Mouse (Mus musculus) NIH3T3 (cell line): ENCODE data around the gene Zfp800.

Experiments
- DNase-seq: peaks from one replicate; pipeline ENCODE4 v3.0.0-alpha.2; 2012; ENCODE audit warnings: low read depth

The Zfp800 gene

GRCm38 (mm10) chr6:28396051-28396852 is 1.6 kb downstream of the Zfp800 start:
- no peak for DNase-seq

DNA sequence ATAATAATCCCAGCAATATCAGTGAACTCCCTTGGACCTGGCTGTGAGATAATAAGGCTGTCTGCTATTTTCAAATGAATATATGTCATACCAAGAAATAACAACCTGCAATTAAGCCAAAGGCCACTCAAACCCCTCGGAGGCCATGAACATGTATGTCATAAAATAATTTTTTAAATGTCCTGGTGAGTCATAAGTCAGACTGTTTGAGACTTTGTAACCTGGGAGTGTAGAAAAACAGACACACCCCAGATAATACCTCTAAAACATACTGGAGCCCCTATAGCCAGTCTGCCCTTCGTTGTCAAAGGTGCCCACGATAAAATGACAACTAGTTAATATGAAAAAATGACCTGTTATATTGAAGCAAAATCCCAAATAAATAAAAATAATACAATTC is 8.8 kb downstream of the Zfp800 start:
- no peak for DNase-seq

- DNase-seq: no peak
Observed at GRCm38 (mm10) chr6:28385169-28385568, 12.6 kb downstream of the Zfp800 start.

DNA sequence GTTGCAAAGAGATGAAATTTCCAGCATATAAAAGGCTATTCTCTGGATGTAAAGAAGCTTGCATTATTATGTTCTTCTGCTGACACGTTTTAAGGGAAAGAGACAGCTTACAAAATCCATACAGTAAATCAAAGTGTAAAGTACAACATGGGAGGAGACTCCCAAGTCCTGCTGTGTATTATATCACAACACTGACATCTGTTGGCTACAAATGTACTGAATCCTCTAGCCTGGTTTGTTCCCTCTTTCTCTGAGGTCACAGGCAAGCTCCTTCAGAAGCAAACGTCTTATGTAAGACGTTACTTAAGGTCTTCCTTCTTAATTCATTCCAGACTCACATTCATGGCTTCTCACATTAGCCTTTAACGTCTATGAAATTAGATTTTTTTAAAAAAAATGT is 15.8 kb downstream of the Zfp800 start:
- peak; percentile 54 for DNase-seq

GRCm38 (mm10) chr6:28369966-28370683 is 27.7 kb downstream of the Zfp800 start:
- no peak for DNase-seq

DNA sequence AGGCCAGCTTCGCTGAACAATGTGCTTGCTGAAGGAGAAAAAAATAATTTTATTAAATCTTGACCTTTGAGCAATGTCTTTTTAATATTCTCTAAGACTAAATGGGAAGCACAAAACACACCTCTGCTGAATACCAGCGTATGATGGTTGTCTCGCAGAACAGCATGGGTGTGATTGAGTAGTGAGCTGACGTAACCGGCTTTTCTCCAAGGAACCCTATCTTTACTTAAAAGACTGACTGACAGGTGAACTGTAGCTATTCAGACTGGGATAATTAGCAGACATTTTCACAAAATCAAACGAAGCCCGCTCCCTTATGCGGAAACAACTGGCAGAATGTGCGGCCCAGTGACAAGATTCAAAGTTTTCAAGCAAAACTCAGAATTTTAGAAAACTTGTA is 30.2 kb downstream of the Zfp800 start:
- no peak for DNase-seq

GRCm38 (mm10) chr6:28351066-28351465 is 46.7 kb downstream of the Zfp800 start:
- DNase-seq: no peak

- DNase-seq: no peak
Observed at GRCm38 (mm10) chr6:28345677-28346076, 52.1 kb downstream of the Zfp800 start.

- peak; percentile 63 for DNase-seq
Observed at GRCm38 (mm10) chr6:28345181-28345580, 52.6 kb downstream of the Zfp800 start.

- DNase-seq: no peak
Observed at GRCm38 (mm10) chr6:28342863-28343262, 54.9 kb downstream of the Zfp800 start.

DNA sequence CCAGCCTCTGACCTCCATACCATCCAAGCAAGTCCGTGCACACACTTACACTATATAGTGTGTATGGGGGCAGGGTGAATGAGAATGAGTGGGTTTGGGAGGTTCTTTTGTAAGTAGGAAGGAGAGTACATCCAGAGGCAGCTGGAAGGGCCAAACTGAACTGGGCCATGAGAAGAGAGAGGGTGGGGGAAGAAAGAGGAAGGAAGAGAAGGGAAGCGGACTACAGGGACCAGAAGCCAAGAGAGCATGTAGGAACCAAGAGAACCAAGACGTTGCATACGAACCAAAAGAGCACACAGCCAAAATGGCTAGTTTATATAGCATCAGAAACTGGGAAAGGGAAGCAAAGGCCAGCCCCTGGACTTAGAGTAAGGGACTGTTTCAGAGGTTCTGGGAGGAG is 56.6 kb downstream of the Zfp800 start:
- no peak for DNase-seq

GRCm38 (mm10) chr6:28339410-28339809 is 58.4 kb downstream of the Zfp800 start:
- DNase-seq: peak; percentile 61

DNA sequence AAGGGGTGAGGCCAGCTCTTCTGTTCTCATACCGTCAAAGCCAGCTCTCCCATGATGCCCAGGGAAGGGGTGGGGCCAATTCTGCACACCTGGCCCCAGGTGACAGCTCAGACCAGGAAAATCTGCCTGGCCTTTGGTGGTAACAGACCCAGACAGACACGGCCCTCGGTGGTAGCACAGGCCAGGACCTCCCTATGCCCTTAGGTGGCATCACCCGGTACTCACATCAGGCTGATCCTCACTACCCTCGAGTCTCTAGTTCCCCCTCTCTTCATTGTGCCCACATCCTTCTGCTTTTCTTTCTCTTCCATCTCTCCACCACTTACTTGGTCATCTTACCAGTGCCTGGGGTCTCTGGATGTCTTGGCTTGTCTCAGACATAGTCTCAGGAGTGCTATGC is 64.1 kb downstream of the Zfp800 start:
- DNase-seq: no peak

GRCm38 (mm10) chr6:28332546-28332945 is 65.3 kb downstream of the Zfp800 start:
- no peak for DNase-seq

- no peak for DNase-seq
Observed at GRCm38 (mm10) chr6:28329815-28330214, 68.0 kb downstream of the Zfp800 start.

DNA sequence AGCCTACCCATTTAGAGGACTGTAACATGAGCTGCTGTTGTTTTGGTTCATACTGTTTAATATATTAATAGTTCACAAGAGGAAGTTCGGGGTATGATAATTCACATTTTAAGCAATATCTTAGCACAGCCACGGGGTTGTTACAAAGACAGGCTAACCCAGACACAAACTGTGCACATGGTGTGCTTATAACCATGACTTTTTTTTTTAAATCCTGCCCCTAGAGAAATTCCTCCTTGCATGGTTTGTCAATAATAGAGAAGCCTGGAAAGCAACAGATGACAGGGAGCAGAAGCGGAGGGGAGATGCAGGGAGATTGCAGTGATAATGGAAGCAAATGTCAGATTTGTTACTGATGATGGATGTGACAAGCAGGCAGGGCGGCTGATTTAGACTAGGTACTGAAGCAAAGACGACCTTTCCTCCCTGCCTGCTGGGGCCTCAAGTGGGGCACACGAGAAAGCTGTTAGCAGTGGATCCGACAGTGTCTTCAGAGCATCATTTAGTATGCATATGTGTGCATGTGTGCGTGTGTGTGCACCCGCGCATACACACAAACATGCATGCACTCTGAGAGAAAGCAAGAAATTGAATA is 68.7 kb downstream of the Zfp800 start:
- no peak for DNase-seq

GRCm38 (mm10) chr6:28326720-28327119 is 71.1 kb downstream of the Zfp800 start:
- DNase-seq: no peak

- no peak for DNase-seq
Observed at GRCm38 (mm10) chr6:28322399-28322798, 75.4 kb downstream of the Zfp800 start.

DNA sequence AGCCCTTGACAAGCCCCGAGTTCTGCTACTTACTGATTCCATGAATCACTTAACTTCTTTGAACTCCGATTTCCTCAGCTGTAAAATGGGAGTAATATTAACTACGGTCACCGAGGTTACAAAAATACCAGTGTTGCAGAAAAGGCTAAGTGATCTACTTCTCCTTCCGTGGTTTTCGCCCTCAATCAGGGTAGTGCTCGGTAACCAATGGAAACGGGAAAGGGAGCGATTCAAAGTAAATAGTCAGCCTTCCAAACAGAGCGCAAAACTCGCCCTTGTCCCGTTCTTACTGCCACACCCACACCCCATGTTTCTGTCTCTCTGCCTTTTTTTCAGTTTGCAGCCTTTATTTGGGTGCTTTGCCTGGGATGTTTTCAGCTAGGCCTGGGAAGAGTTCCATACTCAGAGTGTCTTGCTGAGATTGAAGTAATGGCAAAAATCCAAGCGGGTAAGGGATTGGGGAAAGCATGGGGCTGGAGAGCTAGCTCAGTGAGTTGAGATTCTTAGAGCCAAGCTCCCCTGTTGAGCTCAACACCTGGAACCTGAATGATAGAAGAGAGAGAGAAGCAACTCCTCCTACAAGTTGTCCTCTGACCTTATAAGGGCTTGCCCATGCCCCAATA is 78.0 kb downstream of the Zfp800 start:
- DNase-seq: no peak

GRCm38 (mm10) chr6:28318820-28319573 is 78.8 kb downstream of the Zfp800 start:
- DNase-seq: no peak

DNA sequence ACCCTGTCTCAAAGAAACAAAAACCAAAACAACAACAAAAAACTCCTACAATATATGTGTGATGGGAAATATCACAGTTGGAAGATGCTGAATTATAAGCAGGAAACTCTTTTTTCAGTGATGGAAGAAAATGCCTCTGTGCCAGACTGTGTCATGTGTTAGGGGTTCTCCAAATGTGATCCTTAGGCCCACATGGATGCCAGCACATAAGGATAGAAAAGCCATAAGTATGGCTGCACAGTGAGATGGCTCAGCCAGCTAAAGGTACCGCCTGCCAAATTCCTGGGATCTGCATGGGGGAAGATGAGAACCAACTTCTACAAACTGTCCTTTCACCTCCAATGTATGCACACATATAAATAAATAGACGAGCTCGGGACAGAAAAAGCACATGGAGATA is 82.6 kb downstream of the Zfp800 start:
- no peak for DNase-seq

- DNase-seq: no peak
Observed at GRCm38 (mm10) chr6:28312067-28312466, 85.7 kb downstream of the Zfp800 start.
